Mouse (Mus musculus) CH12.LX (cell line): Measurements from ENCODE around the gene Grsf1.

Experiments used
- BHLHE40 ChIP-seq: IDR thresholded peaks from 2 replicates; pipeline ENCODE4 v1.6.1; 2011; ENCODE audit warnings: mild to moderate bottlenecking, low read depth, low read length, improper control_type of control experiment
- CHD2 ChIP-seq: IDR thresholded peaks from 2 replicates; pipeline ENCODE4 v1.6.1; 2011; ENCODE audit warnings: low read length, improper control_type of control experiment
- CTCF ChIP-seq, 2 experiments: IDR thresholded peaks in 1 of 2; conservative IDR thresholded peaks in 1 of 2; 2 replicates each; pipeline ENCODE4 v1.5.1; 2011 to 2012; ENCODE audit warnings: low read depth in 2 of 2, low read length in 2 of 2, improper control_type of control experiment in 1 of 2, inconsistent platforms in 1 of 2, mild to moderate bottlenecking in 1 of 2, moderate library complexity in 1 of 2
- ELF1 ChIP-seq: IDR thresholded peaks from 2 replicates; pipeline ENCODE4 v1.6.1; 2014; ENCODE audit warnings: low read depth, mild to moderate bottlenecking, inconsistent platforms, low read length, improper control_type of control experiment
- EP300 ChIP-seq: IDR thresholded peaks from 2 replicates; pipeline ENCODE4 v1.6.1; 2011; ENCODE audit warnings: low read length, improper control_type of control experiment
- KAT2A ChIP-seq: IDR thresholded peaks from 2 replicates; pipeline ENCODE4 v1.6.1; 2012; ENCODE audit warnings: low read length, improper control_type of control experiment, inconsistent platforms; ENCODE audit not compliant: insufficient replicate concordance
- POLR2A ChIP-seq: IDR thresholded peaks from 2 replicates; pipeline ENCODE4 v1.6.1; 2011; ENCODE audit warnings: low read depth, mild to moderate bottlenecking, improper control_type of control experiment, low read length
- TBP ChIP-seq: conservative IDR thresholded peaks from 2 replicates; pipeline ENCODE4 v1.6.1; 2011; ENCODE audit warnings: low read depth, low read length, improper control_type of control experiment
- ZC3H11A ChIP-seq: IDR thresholded peaks from 2 replicates; pipeline ENCODE4 v1.6.1; 2012; ENCODE audit warnings: low read depth, mild to moderate bottlenecking, inconsistent platforms, low read length, improper control_type of control experiment
- ZNF384 ChIP-seq: IDR thresholded peaks from 2 replicates; pipeline ENCODE4 v1.6.1; 2012; ENCODE audit warnings: low read depth, low read length, improper control_type of control experiment, inconsistent platforms

DNA sequence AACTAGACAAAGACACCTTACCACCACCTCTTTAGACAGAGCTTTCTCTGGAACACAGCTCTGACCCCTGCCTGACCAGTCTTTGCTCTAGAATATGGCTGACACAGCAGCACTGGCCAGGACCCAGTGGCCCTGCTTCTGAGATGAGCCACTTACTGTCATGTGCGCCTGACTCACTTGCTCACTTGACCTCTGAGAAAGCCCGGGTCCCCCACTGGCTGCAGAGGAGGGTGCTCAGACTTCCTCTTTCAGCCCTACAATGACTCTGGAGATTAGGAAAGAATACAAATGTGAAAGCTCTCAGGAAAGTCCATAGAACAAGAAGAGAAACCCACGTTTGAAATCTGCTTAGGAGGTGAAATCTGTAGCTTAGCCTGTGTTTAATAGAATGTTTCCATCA lies 45.1 kb downstream of the Grsf1 start:
- TF ChIP-seq TBP, result 0 out of 2 replicates have a peak, but pooled peaks have one; percentile 43
- TF ChIP-seq KAT2A, result 0 out of 2 replicates have a peak, but pooled peaks have one; percentile 24
- TF ChIP-seq EP300, result peak; percentile 84
- no peak for TF ChIP-seq CHD2
- TF ChIP-seq POLR2A, result peak; percentile 46; the same call in 1 of the 2 replicates
- TF ChIP-seq CTCF (conservative IDR thresholded peaks at IDR 0.05 in 1 of 2, IDR thresholded peaks at IDR 0.05 in 1 of 2; ENCODE audit: low read depth in 2 of 2, low read length in 2 of 2), result no peak
- no peak for TF ChIP-seq ZNF384
- TF ChIP-seq BHLHE40, result peak; percentile 98
- peak; percentile 67 for TF ChIP-seq ELF1
- no peak for TF ChIP-seq ZC3H11A
